Mouse (Mus musculus) spleen, adult 12 weeks (tissue): Measurements from ENCODE around the gene Mael.

Experiments used
- DNase-seq: peaks from one replicate; pipeline ENCODE4 v3.0.0; 2022; ENCODE audit warnings: low spot score

Gene Mael

GRCm38 (mm10) chr1:166209371-166209770 is 29.2 kb downstream of the Mael start:
- no peak for DNase-seq

GRCm38 (mm10) chr1:166205159-166205558 is 33.4 kb downstream of the Mael start:
- no peak for DNase-seq

- no peak for DNase-seq
These were observed 34.4 kb downstream of the Mael start for GRCm38 (mm10) chr1:166204171-166204570.

- DNase-seq = no peak
These were observed 48.7 kb downstream of the Mael start for GRCm38 (mm10) chr1:166189821-166190220.

GRCm38 (mm10) chr1:166185357-166185756 is 53.2 kb downstream of the Mael start:
- no peak for DNase-seq

DNA sequence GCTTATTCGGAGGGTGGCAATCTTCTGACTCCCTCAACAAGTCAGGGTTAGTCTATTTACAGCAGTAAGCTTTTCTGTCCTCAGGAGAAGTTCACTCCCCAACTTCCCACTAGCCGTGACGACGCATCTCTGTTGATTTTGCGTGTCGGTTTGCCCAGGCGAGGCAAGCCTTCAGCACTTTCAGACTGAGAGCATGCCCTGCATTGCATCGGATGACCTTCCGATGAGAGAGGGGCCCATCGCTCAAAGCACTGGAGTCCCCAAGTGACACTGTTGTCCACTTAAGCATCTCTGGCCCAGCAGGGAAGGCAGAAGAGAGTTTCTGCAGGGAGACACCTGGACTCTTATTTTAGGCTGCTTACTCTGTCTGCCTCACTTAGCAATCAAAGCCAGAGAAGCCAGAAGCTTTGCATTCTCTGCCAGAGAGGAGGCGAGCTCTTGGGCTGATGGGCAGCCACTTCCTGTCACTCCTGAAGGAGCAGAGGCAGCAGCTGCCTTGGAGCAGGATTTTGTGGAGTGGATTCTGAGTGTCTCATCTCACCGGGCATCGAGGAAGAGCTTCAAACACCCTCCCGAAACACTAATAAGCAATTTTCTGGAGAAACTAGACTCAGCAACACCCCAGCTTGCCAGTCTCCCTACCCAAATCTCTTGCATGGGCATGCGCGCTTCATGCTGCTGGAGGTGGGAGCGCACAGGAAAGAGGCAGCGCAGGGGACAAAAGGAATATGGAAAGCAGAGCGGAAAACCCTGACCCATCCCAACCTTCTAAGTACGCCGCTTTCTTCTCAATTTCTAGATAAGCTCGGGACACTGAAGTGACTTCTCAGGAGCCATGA is 53.9 kb downstream of the Mael start:
- no peak for DNase-seq

GRCm38 (mm10) chr1:166182952-166183627 is 55.5 kb downstream of the Mael start:
- DNase-seq = no peak

- no peak for DNase-seq
These were observed 57.0 kb downstream of the Mael start for GRCm38 (mm10) chr1:166181510-166181909.

GRCm38 (mm10) chr1:166173621-166174020 is 64.9 kb downstream of the Mael start:
- no peak for DNase-seq

DNA sequence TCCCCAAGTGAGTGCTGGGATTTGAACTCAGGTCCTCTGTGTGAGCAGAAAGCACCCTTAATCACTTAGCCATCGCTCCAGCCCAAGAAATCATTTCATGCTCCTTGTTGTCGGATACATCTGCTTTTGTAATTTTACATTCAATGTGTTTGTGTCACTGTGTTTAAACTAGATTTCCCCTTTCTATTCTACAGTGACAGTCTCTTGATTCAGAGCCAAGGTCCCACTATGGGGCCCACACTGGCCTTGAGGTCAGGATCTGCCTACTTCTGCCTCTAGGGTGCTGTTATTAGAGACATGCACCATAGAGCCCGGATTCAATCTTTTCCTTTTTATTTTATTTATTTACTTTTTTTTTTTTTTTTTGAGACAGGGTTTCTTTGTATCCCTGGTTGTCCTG is 65.6 kb downstream of the Mael start:
- DNase-seq = no peak

GRCm38 (mm10) chr1:166170852-166171251 is 67.7 kb downstream of the Mael start:
- DNase-seq = no peak

- DNase-seq = no peak
These were observed 68.8 kb downstream of the Mael start for GRCm38 (mm10) chr1:166169713-166170112.

- no peak for DNase-seq
These were observed 70.5 kb downstream of the Mael start for GRCm38 (mm10) chr1:166168017-166168416.

DNA sequence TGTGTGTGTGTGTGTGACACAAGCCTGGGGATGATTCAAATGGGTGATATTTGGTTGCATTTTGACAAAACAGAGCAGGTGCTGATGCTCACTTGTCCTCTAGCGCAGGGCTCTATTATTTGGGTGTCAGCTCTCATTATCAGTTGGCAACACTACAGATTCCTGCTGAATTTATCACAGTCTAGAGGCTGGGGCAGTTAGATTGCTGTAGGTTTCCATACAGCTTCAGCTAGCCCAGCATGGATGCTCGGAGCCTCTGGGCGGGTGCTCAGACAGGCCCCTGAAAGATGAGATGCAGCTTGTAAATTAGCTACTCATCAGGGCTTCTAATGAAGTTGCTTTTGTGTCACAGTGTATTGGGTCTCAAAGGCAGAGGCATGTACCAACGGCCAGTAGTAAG is 71.1 kb downstream of the Mael start:
- DNase-seq = no peak

DNA sequence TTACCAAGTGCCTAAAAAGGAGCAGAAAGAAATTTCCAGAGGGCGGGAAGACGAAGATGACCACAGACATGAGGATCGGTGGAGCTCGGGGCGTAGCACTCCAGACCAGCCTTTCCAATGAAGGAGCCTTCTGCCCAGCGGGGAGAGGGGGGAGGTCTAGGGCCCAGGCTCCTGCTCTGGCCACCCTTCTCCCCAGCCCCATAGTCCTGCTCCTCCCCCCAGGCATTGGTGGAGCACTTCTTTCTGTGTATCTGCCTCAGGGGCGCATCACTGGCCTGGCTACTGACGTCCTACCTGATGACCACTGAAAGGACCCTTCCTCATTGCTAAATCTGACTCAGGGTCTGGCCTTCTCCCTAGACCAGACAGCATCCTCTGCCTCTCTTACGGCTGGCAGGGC is 73.4 kb downstream of the Mael start:
- no peak for DNase-seq

- no peak for DNase-seq
These were observed 74.0 kb downstream of the Mael start for GRCm38 (mm10) chr1:166164580-166164979.

DNA sequence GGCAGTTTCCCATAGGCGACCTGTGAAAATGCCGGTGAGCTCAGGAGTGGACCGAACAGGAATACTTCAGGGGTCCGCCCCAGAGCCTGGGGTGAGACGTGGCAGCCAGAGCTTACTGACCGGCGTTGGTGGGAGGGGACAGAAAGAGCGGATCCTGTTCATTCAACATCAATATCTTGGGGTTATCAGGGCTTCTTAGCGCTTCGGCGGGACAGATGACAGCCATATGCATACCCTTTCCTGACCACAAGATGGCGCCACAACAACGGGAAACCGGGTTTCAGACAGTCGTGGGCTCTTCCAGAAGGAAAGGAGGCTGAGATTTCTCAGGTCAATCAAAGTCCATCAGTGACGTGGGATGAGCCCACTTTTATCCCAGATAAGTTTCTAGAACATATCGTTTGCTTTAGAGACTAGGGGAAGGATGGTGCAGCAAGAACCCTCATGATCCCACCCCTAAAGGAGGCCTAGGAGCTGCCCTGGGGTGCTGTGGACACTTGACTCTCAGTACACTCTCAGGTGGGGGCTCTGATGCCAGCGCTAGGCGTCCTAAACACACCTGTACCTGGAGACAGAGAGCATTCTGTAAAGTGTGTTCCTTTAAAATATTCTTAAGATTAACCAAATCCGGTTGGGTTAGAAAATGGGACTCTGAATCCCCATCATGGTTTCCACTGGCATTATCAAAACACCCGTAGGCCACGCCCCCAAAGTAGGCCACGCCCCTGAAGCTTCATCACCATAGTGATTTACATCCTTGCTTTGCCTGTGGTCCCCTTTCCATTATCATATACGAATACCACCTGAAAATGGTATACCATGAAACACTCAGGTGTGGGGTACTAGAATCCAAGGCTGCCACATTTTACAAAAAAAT is 77.7 kb downstream of the Mael start:
- peak; percentile 15 for DNase-seq

DNA sequence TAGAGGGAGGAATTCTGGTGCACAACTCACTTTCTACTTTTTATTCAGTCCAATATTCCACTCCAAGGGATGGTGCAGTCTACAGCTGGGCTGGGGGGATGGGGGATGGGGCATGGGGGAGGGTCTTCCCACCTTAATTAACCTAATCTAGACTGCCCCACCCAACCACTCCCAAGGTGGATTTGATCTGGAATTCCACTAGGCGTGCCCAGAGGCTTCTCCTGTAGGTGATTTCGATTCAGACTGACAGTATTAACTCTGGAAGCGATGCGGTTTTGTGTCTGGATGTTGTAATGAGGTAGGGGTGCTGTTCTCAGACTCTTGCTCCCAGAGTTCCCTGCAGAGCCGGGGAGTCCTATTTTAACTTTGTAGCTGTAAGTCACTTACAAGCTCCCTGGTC is 78.4 kb downstream of the Mael start:
- no peak for DNase-seq

DNA sequence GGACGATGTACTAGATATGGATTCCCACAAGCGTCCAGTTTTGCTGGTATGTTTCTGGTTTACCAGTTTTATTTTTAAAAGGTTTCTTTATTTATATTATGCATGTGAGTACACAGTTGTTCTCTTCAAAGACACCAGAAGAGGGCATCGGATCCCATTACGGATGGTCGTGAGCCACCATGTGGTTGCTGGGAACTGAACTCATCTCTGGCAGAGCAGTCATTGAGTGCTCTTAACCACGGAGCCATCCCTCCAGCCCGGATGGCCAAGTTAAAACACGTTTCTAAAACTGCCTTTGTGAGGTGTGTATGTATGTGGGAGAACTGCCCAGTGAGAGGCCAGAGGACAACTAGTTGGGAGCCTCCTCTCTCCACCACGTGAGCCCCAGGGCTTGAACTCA is 79.9 kb downstream of the Mael start:
- DNase-seq = no peak

DNA sequence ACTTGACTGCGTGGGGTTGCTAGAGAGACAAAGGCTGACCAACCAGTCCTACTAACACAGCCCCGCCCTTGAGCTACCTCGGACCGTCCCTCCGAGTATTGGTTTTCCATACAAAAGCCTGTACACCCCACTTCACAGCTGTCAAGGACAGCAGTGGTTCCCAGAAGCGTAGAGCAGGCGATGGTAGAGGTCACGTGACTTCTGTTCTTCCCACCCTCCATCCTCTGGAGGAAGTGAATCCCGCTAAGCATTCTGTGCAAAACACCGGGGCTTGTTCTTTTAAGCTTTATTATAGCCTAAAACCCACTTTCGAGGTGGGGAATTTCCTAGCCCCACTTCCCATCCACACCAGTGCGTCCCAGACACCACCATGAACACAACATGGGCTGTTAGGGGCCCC is 80.8 kb downstream of the Mael start:
- no peak for DNase-seq

- no peak for DNase-seq
These were observed 83.4 kb downstream of the Mael start for GRCm38 (mm10) chr1:166155113-166155494.
